Mouse (Mus musculus) hindbrain, embryonic 11.5 days (tissue): ENCODE measurements at regions not wholly inside any gene's neighbourhood (a gene's known extent, or its start where the extent isn't known, plus 50 kb on each side); places are given as distances from the start of the nearest gene placed in this dataset.

Experiments
- ATAC-seq: fragments of 200-750 bp; cut with Nextera tagmentation; 2 replicates; pipeline ENCODE4 v1.8.0; 2017; ENCODE audit warnings: mild to moderate bottlenecking, moderate TSS enrichment, moderate library complexity; ENCODE audit not compliant: low FRiP score
- DNase-seq: peaks from one replicate; pipeline ENCODE4 v3.0.0-alpha.2; 2015; ENCODE audit warnings: low spot score
- H3K27ac ChIP-seq: fragments of 300-500 bp; sonication (generic); 2 replicates; pipeline ENCODE4 v1.5.1; 2014; ENCODE audit warnings: mild to moderate bottlenecking, low read depth, low read length
- H3K27me3 ChIP-seq: fragments of 300-500 bp; sonication (generic); 2 replicates; pipeline ENCODE4 v1.6.1; 2014; ENCODE audit warnings: mild to moderate bottlenecking, low read length, moderate library complexity, mixed read lengths; ENCODE audit not compliant: control insufficient read depth, insufficient read depth
- H3K36me3 ChIP-seq: fragments of 300-500 bp; sonication (generic); 2 replicates; pipeline ENCODE4 v1.6.1; 2014; ENCODE audit warnings: mild to moderate bottlenecking, low read length, moderate library complexity, mixed read lengths; ENCODE audit not compliant: control insufficient read depth, insufficient read depth
- H3K4me1 ChIP-seq: fragments of 300-500 bp; sonication (generic); replicated peaks from 2 replicates; pipeline ENCODE4 v1.6.1; 2014; ENCODE audit warnings: low read length, mixed read lengths; ENCODE audit not compliant: control insufficient read depth, insufficient read depth
- H3K4me2 ChIP-seq: fragments of 300-500 bp; sonication (generic); replicated peaks from 2 replicates; pipeline ENCODE4 v1.6.1; 2014; ENCODE audit warnings: mild to moderate bottlenecking, low read depth, low read length
- H3K4me3 ChIP-seq: fragments of 300-500 bp; sonication (generic); 2 replicates; pipeline ENCODE4 v1.5.1; 2014; ENCODE audit warnings: low read depth, low read length
- H3K9ac ChIP-seq: fragments of 300-500 bp; sonication (generic); 2 replicates; pipeline ENCODE4 v1.6.1; 2014; ENCODE audit warnings: low read depth, low read length
- H3K9me3 ChIP-seq: fragments of 300-500 bp; sonication (generic); 2 replicates; pipeline ENCODE4 v1.6.1; 2016; ENCODE audit warnings: low read length; ENCODE audit not compliant: control insufficient read depth
- WGBS: fragments of 180-500 bp; shearing (Covaris S2); extraction: QIAGEN DNeasy Blood & Tissue Kit; methylation state at CpG from one replicate; pipeline ENCODE4 v1.1.7; 2014; 5-methylcytosine and 5-hydroxymethylcytosine counted together

- WGBS, result 87% methylated on average over 9 of the region's 9 CpGs
- H3K27ac ChIP-seq, result no peak overlapping the region
- no peaks in the 10 kb centered on the region for H3K27me3 ChIP-seq
- no peak for DNase-seq
- no peaks in the 10 kb centered on the region for H3K36me3 ChIP-seq
- no peak overlapping the region for H3K9ac ChIP-seq
- no peak overlapping the region for H3K4me2 ChIP-seq
- H3K9me3 ChIP-seq, result no peaks in the 10 kb centered on the region
- H3K4me1 ChIP-seq, result no peaks in the 10 kb centered on the region; the same call in 1 of the 2 replicates
- no peak for ATAC-seq
- H3K4me3 ChIP-seq, result no peak overlapping the region
Measured at GRCm38 (mm10) chr1:73242290-73242689, 226.6 kb upstream of the Tnp1 start.

GRCm38 (mm10) chr1:73236867-73237266, 221.2 kb upstream of the Tnp1 start:
- 74% methylated on average over 3 of the region's 3 CpGs for WGBS
- ATAC-seq (no peak), DNase-seq (no peak)
- H3K4me1 ChIP-seq, result no peaks in the 10 kb centered on the region
- no peak overlapping the region for H3K27ac ChIP-seq
- no peak overlapping the region for H3K4me3 ChIP-seq
- no peaks in the 10 kb centered on the region for H3K36me3 ChIP-seq
- H3K27me3 ChIP-seq, result no peaks in the 10 kb centered on the region
- H3K9me3 ChIP-seq, result no peaks in the 10 kb centered on the region
- H3K4me2 ChIP-seq, result no peak overlapping the region
- no peak overlapping the region for H3K9ac ChIP-seq

- H3K4me1 ChIP-seq, result no peaks in the 10 kb centered on the region
- no peak for ATAC-seq
Measured at GRCm38 (mm10) chr1:73233636-73234035, 217.9 kb upstream of the Tnp1 start.

GRCm38 (mm10) chr1:73233041-73233440, 217.3 kb upstream of the Tnp1 start:
- H3K9me3 ChIP-seq, result no peaks in the 10 kb centered on the region
- H3K27ac ChIP-seq, result no peak overlapping the region
- no peaks in the 10 kb centered on the region for H3K4me1 ChIP-seq
- H3K4me2 ChIP-seq, result no peak overlapping the region
- ATAC-seq (no peak), DNase-seq (no peak)
- no peaks in the 10 kb centered on the region for H3K36me3 ChIP-seq
- no peaks in the 10 kb centered on the region for H3K27me3 ChIP-seq
- 78% methylated on average over 3 of the region's 3 CpGs for WGBS
- no peak overlapping the region for H3K9ac ChIP-seq
- H3K4me3 ChIP-seq, result no peak overlapping the region

More at GRCm38 (mm10) chr1:73233636-73234035, 217.9 kb upstream of the Tnp1 start:
- H3K9ac ChIP-seq, result no peak overlapping the region
- H3K9me3 ChIP-seq, result no peaks in the 10 kb centered on the region
- no peaks in the 10 kb centered on the region for H3K27me3 ChIP-seq
- DNase-seq, result no peak
- no peak overlapping the region for H3K4me2 ChIP-seq
- H3K27ac ChIP-seq, result no peak overlapping the region
- H3K4me3 ChIP-seq, result no peak overlapping the region
- no peaks in the 10 kb centered on the region for H3K36me3 ChIP-seq

- Histone ChIP-seq H3K4me1 (no peaks in the 10 kb centered on the region), H3K9me3 (no peaks in the 10 kb centered on the region), H3K27me3 (no peaks in the 10 kb centered on the region), H3K4me2 (no peak overlapping the region), H3K4me3 (no peak overlapping the region), H3K9ac (no peak overlapping the region), H3K27ac (no peak overlapping the region), H3K36me3 (no peaks in the 10 kb centered on the region)
- DNase-seq (no peak), ATAC-seq (no peak)
- 76% methylated on average over 1 of the region's 1 CpGs for WGBS
Measured at GRCm38 (mm10) chr1:73230611-73231010, 214.9 kb upstream of the Tnp1 start.

- ATAC-seq, result no peak
- no peaks in the 10 kb centered on the region for H3K4me1 ChIP-seq
- no peak overlapping the region for H3K9ac ChIP-seq
- WGBS, result 95% methylated on average over 8 of the region's 8 CpGs
- H3K4me3 ChIP-seq, result no peak overlapping the region
- no peak overlapping the region for H3K27ac ChIP-seq
- H3K36me3 ChIP-seq, result no peaks in the 10 kb centered on the region
- no peaks in the 10 kb centered on the region for H3K9me3 ChIP-seq
- no peak for DNase-seq
- no peak overlapping the region for H3K4me2 ChIP-seq
- H3K27me3 ChIP-seq, result no peaks in the 10 kb centered on the region
Measured at GRCm38 (mm10) chr1:73227246-73227645, 211.5 kb upstream of the Tnp1 start.

- Histone ChIP-seq H3K9ac (no peak overlapping the region), H3K4me3 (no peak overlapping the region), H3K4me1 (no peaks in the 10 kb centered on the region), H3K27me3 (no peaks in the 10 kb centered on the region), H3K36me3 (no peaks in the 10 kb centered on the region), H3K9me3 (no peaks in the 10 kb centered on the region), H3K4me2 (no peak overlapping the region), H3K27ac (no peak overlapping the region)
- WGBS, result 25% methylated on average over 2 of the region's 2 CpGs
- no peak for ATAC-seq
- DNase-seq, result no peak
Measured at GRCm38 (mm10) chr1:73221863-73222262, 206.2 kb upstream of the Tnp1 start.

- Histone ChIP-seq H3K4me3 (no peak overlapping the region), H3K4me1 (no peaks in the 10 kb centered on the region)
- WGBS, result 87% methylated on average over 5 of the region's 5 CpGs
Measured at GRCm38 (mm10) chr1:73214305-73214946, 198.7 kb upstream of the Tnp1 start.

GRCm38 (mm10) chr1:73207421-73207820, 191.7 kb upstream of the Tnp1 start:
- H3K36me3 ChIP-seq, result no peaks in the 10 kb centered on the region
- H3K4me1 ChIP-seq, result no peaks in the 10 kb centered on the region
- no peaks in the 10 kb centered on the region for H3K27me3 ChIP-seq
- H3K4me2 ChIP-seq, result no peak overlapping the region
- no peak for ATAC-seq
- H3K4me3 ChIP-seq, result no peak overlapping the region
- DNase-seq, result no peak
- no peak overlapping the region for H3K27ac ChIP-seq
- WGBS, result 83% methylated on average over 8 of the region's 8 CpGs
- H3K9me3 ChIP-seq, result no peaks in the 10 kb centered on the region
- H3K9ac ChIP-seq, result no peak overlapping the region

More at GRCm38 (mm10) chr1:73214305-73214946, 198.7 kb upstream of the Tnp1 start:
- Histone ChIP-seq H3K9ac (no peak overlapping the region), H3K27ac (no peak overlapping the region), H3K27me3 (no peaks in the 10 kb centered on the region), H3K36me3 (no peaks in the 10 kb centered on the region), H3K4me2 (no peak overlapping the region), H3K9me3 (no peaks in the 10 kb centered on the region)
- ATAC-seq, result no peak
- DNase-seq, result no peak
